Mouse (Mus musculus) forebrain, embryonic 12.5 days (tissue): ENCODE data around the gene Mical2. TPM values are rescaled to one million over a fixed set of nuclear protein-coding genes. Genes with fewer than 3 reads are reported as not detected.

Experiments
- ATAC-seq: fragments of 200-750 bp; cut with Nextera tagmentation; 2 replicates; pipeline ENCODE4 v1.8.0; 2017; ENCODE audit warnings: moderate TSS enrichment; ENCODE audit not compliant: low FRiP score
- H3K27ac ChIP-seq: fragments of 300-500 bp; sonication (generic); 2 replicates; pipeline ENCODE4 v1.5.1; 2016; ENCODE audit warnings: mild to moderate bottlenecking
- H3K27me3 ChIP-seq: fragments of 300-500 bp; sonication (generic); 2 replicates; pipeline ENCODE4 v1.6.1; 2016; ENCODE audit warnings: mild to moderate bottlenecking
- H3K36me3 ChIP-seq: fragments of 300-500 bp; sonication (generic); replicated peaks from 2 replicates; pipeline ENCODE4 v1.6.1; 2016; ENCODE audit warnings: mild to moderate bottlenecking
- H3K4me1 ChIP-seq: fragments of 300-500 bp; sonication (generic); 2 replicates; pipeline ENCODE4 v1.6.1; 2016
- H3K4me2 ChIP-seq: fragments of 300-500 bp; sonication (generic); 2 replicates; pipeline ENCODE4 v1.6.1; 2016; ENCODE audit warnings: mild to moderate bottlenecking, moderate library complexity
- H3K4me3 ChIP-seq: fragments of 300-500 bp; sonication (generic); replicated peaks from 2 replicates; pipeline ENCODE4 v1.5.1; 2016; ENCODE audit warnings: mild to moderate bottlenecking
- H3K9ac ChIP-seq: fragments of 300-500 bp; sonication (generic); 2 replicates; pipeline ENCODE4 v1.6.1; 2016; ENCODE audit warnings: mild to moderate bottlenecking
- H3K9me3 ChIP-seq: fragments of 300-500 bp; sonication (generic); 2 replicates; pipeline ENCODE4 v1.6.1; 2016
- WGBS: fragments of 180-500 bp; shearing (Covaris S2); methylation state at CpG from one replicate; pipeline ENCODE4 v1.1.7; 2016; 5-methylcytosine and 5-hydroxymethylcytosine counted together
- polyA plus RNA-seq: library from polyadenylated mRNA; unstranded; fragments of >200 nt; fragmentation: Nextera tagmentation; extraction: Ambion mirVana; gene quantifications from 2 replicates; pipeline ENCODE4 v1.2.1, GENCODE M21; 2016

Gene Mical2
- polyA plus RNA-seq, 1 experiment from 2014 or later: 2.3 TPM

DNA sequence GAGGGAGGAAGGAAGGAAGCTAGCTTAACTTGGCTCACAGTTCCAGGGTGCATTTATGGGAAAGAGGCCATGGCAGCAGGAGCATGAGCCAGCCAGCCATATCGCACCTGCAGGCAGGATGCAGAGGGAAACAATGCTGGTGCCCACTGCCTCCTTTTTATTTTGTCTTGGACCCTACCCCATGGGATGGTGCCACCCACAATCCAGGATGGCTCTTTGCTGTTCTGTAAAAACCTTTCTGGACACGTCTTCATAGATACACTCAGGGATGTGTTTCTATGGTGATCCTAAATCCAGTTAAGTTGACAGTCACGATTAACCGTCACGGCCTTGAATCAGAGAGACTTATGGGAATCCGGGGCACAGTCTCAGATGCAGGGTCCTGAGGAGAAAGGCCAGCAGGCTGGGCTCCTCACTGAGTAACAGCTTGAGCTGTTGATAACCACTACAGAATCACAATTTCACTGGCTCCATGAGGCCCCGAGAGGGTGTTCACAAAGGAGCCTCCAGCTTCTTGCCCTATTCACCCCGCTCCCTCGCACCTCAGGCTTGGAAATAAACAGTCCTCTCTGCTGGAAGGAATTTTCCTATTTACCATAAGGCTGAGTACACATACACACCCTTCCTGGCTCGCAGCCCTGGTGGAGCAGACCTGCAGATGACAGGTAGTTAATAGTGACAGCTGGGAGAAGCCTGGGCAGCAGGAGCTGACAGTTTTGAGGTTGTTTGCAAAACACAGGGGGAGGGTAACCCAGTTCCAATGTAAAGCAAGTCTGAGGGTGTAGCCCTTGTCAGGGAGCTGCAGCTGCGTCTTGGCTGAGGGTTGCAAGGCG is 218.7 kb downstream of the Mical2 start:
- 38% methylated on average over 12 of the region's 12 CpGs for WGBS
- H3K9me3 ChIP-seq: 0 out of 2 replicates have a peak, but pooled peaks cover 3% of the 10 kb centered on the region
- no peaks in the 10 kb centered on the region for H3K36me3 ChIP-seq
- peak overlapping the region; percentile 65 for H3K27ac ChIP-seq
- H3K4me1 ChIP-seq: peaks cover 35% of the 10 kb centered on the region
- H3K4me3 ChIP-seq: no peak overlapping the region
- H3K27me3 ChIP-seq: no peaks in the 10 kb centered on the region
- peak; percentile 79 for ATAC-seq
- H3K9ac ChIP-seq: no peak overlapping the region
- H3K4me2 ChIP-seq: peak overlapping the region; percentile 17; the same call in 1 of the 2 replicates

GRCm38 (mm10) chr7:112444985-112445367 is 219.3 kb downstream of the Mical2 start:
- Histone ChIP-seq H3K9me3 (0 out of 2 replicates have a peak, but pooled peaks cover 3% of the 10 kb centered on the region), H3K4me2 (peak overlapping the region; percentile 17; the same call in 1 of the 2 replicates), H3K36me3 (no peaks in the 10 kb centered on the region), H3K27ac (peak overlapping the region; percentile 65; the same call in 1 of the 2 replicates), H3K9ac (no peak overlapping the region), H3K4me3 (no peak overlapping the region), H3K27me3 (no peaks in the 10 kb centered on the region), H3K4me1 (peaks cover 35% of the 10 kb centered on the region)
- WGBS: 48% methylated on average over 9 of the region's 9 CpGs
- peak; percentile 59 for ATAC-seq

GRCm38 (mm10) chr7:112446498-112446897 is 220.8 kb downstream of the Mical2 start:
- no peak overlapping the region for H3K9ac ChIP-seq
- H3K4me1 ChIP-seq: peaks cover 30% of the 10 kb centered on the region
- H3K9me3 ChIP-seq: 0 out of 2 replicates have a peak, but pooled peaks cover 3% of the 10 kb centered on the region
- no peaks in the 10 kb centered on the region for H3K27me3 ChIP-seq
- no peak overlapping the region for H3K4me2 ChIP-seq
- H3K27ac ChIP-seq: no peak overlapping the region
- no peaks in the 10 kb centered on the region for H3K36me3 ChIP-seq
- 89% methylated on average over 4 of the region's 4 CpGs for WGBS
- ATAC-seq: no peak
- H3K4me3 ChIP-seq: no peak overlapping the region

- H3K9me3 ChIP-seq: 0 out of 2 replicates have a peak, but pooled peaks cover 3% of the 10 kb centered on the region
- H3K4me3 ChIP-seq: no peak overlapping the region
- peaks cover 16% of the 10 kb centered on the region for H3K4me1 ChIP-seq
- H3K27ac ChIP-seq: no peak overlapping the region
- no peak overlapping the region for H3K4me2 ChIP-seq
- H3K9ac ChIP-seq: no peak overlapping the region
- H3K27me3 ChIP-seq: no peaks in the 10 kb centered on the region
- no peaks in the 10 kb centered on the region for H3K36me3 ChIP-seq
- ATAC-seq: no peak
- 90% methylated on average over 8 of the region's 8 CpGs for WGBS
Observed at GRCm38 (mm10) chr7:112449954-112450700, 224.5 kb downstream of the Mical2 start.

GRCm38 (mm10) chr7:112452471-112452870 is 226.8 kb downstream of the Mical2 start:
- peaks cover 12% of the 10 kb centered on the region for H3K4me1 ChIP-seq
- H3K9ac ChIP-seq: no peak overlapping the region
- ATAC-seq: no peak
- 64% methylated on average over 5 of the region's 5 CpGs for WGBS
- no peak overlapping the region for H3K4me2 ChIP-seq
- no peaks in the 10 kb centered on the region for H3K9me3 ChIP-seq
- no peaks in the 10 kb centered on the region for H3K36me3 ChIP-seq
- H3K4me3 ChIP-seq: no peak overlapping the region
- no peaks in the 10 kb centered on the region for H3K27me3 ChIP-seq
- H3K27ac ChIP-seq: no peak overlapping the region

DNA sequence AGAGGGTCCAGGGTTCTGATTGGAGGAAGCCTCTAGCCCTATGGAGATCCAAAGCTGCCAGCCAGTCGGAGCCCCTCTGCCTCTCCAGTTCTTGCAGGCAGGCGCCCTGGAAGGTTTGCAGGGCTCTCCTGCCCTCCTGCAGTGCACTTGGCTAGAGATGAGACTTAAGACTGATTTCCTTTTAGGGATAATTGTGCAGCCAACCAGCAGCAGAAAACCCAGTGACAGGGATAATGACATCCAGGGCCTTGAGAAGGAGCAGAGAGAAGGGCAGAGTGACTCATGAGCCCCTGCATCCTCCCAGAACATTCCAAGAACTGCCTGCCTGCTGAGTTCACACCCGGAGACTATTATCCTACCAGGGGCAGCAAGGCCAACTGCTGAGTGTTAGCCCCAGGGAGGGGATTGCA is 228.2 kb downstream of the Mical2 start:
- 7% methylated on average over 3 of the region's 3 CpGs for WGBS
- Histone ChIP-seq H3K9me3 (no peaks in the 10 kb centered on the region), H3K4me1 (peaks cover 12% of the 10 kb centered on the region), H3K9ac (no peak overlapping the region), H3K27me3 (no peaks in the 10 kb centered on the region), H3K36me3 (no peaks in the 10 kb centered on the region), H3K4me2 (no peak overlapping the region), H3K27ac (0 out of 2 replicates have a peak overlapping the region, but pooled peaks have one; percentile 42), H3K4me3 (no peak overlapping the region)
- ATAC-seq: no peak

DNA sequence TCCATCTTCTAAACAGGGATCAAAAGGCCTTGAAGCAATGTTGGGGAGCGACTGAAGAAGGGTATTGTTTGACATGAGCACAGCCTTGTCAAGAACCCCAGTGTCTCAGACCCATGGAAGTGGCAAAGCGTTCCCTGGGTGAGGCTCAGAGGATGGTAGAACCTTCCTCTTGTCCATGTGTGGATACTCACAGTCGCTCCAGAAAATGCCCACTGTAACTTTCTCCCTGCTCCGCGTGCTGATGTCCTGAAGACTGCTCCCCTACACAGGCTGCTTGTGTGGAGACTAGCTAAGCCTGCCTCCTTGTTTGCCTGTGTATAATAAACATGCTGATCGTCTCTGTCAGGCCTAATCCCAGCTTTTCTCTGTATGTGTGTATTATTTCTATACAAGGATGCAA is 228.7 kb downstream of the Mical2 start:
- H3K9ac ChIP-seq: no peak overlapping the region
- no peaks in the 10 kb centered on the region for H3K36me3 ChIP-seq
- ATAC-seq: no peak
- H3K9me3 ChIP-seq: no peaks in the 10 kb centered on the region
- H3K4me3 ChIP-seq: no peak overlapping the region
- no peaks in the 10 kb centered on the region for H3K27me3 ChIP-seq
- peak overlapping the region; percentile 42; the same call in 1 of the 2 replicates for H3K27ac ChIP-seq
- peaks cover 12% of the 10 kb centered on the region for H3K4me1 ChIP-seq
- WGBS: 51% methylated on average over 6 of the region's 6 CpGs
- H3K4me2 ChIP-seq: no peak overlapping the region

GRCm38 (mm10) chr7:112454951-112455350 is 229.3 kb downstream of the Mical2 start:
- H3K9ac ChIP-seq: no peak overlapping the region
- H3K4me3 ChIP-seq: no peak overlapping the region
- peaks cover 12% of the 10 kb centered on the region for H3K4me1 ChIP-seq
- no peaks in the 10 kb centered on the region for H3K9me3 ChIP-seq
- WGBS: 86% methylated on average over 2 of the region's 2 CpGs
- H3K36me3 ChIP-seq: no peaks in the 10 kb centered on the region
- no peak overlapping the region for H3K4me2 ChIP-seq
- no peaks in the 10 kb centered on the region for H3K27me3 ChIP-seq
- no peak for ATAC-seq
- H3K27ac ChIP-seq: no peak overlapping the region

DNA sequence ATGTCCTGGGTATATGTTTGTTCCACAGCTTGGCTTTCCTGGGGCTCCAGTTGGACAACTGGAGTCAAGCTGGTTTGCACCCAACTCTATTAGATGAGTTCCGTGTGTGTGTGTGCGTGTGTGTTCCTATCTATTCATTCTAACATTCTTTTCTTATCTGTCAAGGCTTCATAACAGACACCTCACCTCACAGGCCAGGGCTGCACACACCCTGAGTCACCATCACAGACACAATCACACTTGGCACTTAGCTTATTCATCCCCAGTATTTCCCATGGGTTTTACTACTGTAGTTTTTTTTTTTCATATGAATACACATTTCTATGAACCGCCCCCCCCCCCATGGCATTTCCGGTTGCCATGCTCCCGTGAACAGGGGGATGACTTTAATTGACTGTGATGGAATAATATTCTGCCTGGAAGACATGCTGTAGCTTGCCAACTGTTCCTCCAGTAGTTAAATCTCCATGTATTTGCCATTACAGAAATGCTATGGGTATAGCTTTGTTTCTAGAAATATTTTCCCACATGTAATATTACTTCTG is 230.0 kb downstream of the Mical2 start:
- Histone ChIP-seq H3K4me2 (no peak overlapping the region), H3K27me3 (no peaks in the 10 kb centered on the region), H3K9ac (no peak overlapping the region), H3K4me3 (no peak overlapping the region), H3K27ac (no peak overlapping the region), H3K4me1 (peaks cover 17% of the 10 kb centered on the region), H3K9me3 (no peaks in the 10 kb centered on the region), H3K36me3 (no peaks in the 10 kb centered on the region)
- ATAC-seq: no peak
- WGBS: 91% methylated on average over 5 of the region's 5 CpGs

DNA sequence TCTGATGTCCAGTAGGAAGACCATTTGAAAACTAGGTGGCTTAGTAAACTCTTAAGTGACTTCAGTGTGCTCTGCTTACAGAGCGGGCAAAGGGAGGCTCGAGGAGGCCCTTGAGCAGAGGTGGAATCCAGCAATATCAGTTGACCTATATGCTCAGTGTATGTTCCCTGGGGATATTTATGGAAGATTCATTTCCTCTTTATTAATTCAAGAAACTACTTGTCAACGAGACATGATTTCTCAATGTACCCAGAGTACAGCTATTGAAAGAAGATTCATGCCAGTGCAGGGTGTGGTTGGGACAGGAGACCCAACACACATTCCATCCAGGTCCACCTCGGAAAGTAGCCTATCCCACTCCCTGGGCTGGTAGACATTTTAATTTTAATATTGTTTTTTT is 231.7 kb downstream of the Mical2 start:
- H3K36me3 ChIP-seq: no peaks in the 10 kb centered on the region
- no peak overlapping the region for H3K27ac ChIP-seq
- no peak overlapping the region for H3K9ac ChIP-seq
- 91% methylated on average over 4 of the region's 4 CpGs for whole genome bisulfite sequencing
- no peak overlapping the region for H3K4me3 ChIP-seq
- H3K4me1 ChIP-seq: peaks cover 21% of the 10 kb centered on the region
- H3K27me3 ChIP-seq: no peaks in the 10 kb centered on the region
- no peak for ATAC-seq
- H3K9me3 ChIP-seq: no peaks in the 10 kb centered on the region
- no peak overlapping the region for H3K4me2 ChIP-seq

DNA sequence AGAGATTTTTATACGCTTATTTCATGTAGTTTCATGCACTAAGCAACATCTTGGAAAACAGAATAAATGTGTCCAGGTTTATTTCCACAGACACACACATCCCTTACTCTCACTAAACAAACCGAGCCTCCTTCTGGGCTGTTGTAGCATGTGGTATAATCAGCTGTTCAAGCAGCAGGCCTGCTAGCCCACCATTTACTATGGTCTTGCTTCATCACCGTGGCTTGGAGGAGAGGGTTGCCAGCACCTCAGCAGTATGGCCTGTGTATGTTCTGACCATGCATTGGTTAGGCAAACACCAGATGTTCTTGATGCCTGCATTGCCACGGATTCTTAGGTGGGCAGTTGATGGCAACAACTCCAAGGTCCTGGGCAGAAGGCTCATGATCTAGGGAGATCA is 232.3 kb downstream of the Mical2 start:
- H3K9me3 ChIP-seq: no peaks in the 10 kb centered on the region
- no peak overlapping the region for H3K4me2 ChIP-seq
- H3K4me1 ChIP-seq: peaks cover 27% of the 10 kb centered on the region
- no peaks in the 10 kb centered on the region for H3K36me3 ChIP-seq
- H3K27me3 ChIP-seq: no peaks in the 10 kb centered on the region
- ATAC-seq: no peak
- H3K4me3 ChIP-seq: no peak overlapping the region
- no peak overlapping the region for H3K27ac ChIP-seq
- H3K9ac ChIP-seq: no peak overlapping the region
- WGBS: 91% methylated on average over 4 of the region's 4 CpGs

GRCm38 (mm10) chr7:112458440-112458839 is 232.8 kb downstream of the Mical2 start:
- no peak overlapping the region for H3K27ac ChIP-seq
- H3K36me3 ChIP-seq: no peaks in the 10 kb centered on the region
- H3K4me3 ChIP-seq: no peak overlapping the region
- 84% methylated on average over 5 of the region's 5 CpGs for WGBS
- no peak overlapping the region for H3K4me2 ChIP-seq
- H3K4me1 ChIP-seq: peaks cover 29% of the 10 kb centered on the region
- ATAC-seq: no peak
- no peaks in the 10 kb centered on the region for H3K27me3 ChIP-seq
- H3K9ac ChIP-seq: no peak overlapping the region
- H3K9me3 ChIP-seq: no peaks in the 10 kb centered on the region
